Mouse (Mus musculus) neural tube, embryonic 11.5 days (tissue): Measurements from ENCODE around the gene Tns4. TPM values are rescaled to one million over a fixed set of nuclear protein-coding genes. Genes with fewer than 3 reads are reported as not detected.
A peak's percentile ranks its signal among the peaks of the same experiment; 100 is the strongest.

Experiments used
- ATAC-seq: fragments of 200-750 bp; cut with Nextera tagmentation; 2 replicates; pipeline ENCODE4 v1.8.0; 2017; ENCODE audit warnings: moderate number of reproducible peaks, mild to moderate bottlenecking, moderate TSS enrichment, moderate library complexity; ENCODE audit not compliant: insufficient read depth, low FRiP score, low TSS enrichment
- DNase-seq: peaks from one replicate; pipeline ENCODE4 v3.0.0-alpha.2; 2015; ENCODE audit warnings: low spot score
- H3K27ac ChIP-seq: fragments of 300-500 bp; sonication (generic); 2 replicates; pipeline ENCODE4 v1.5.1; 2014; ENCODE audit warnings: low read depth, mild to moderate bottlenecking, low read length
- H3K27me3 ChIP-seq: fragments of 300-500 bp; sonication (generic); 2 replicates; pipeline ENCODE4 v1.6.1; 2014; ENCODE audit warnings: mild to moderate bottlenecking, low read length, mixed read lengths; ENCODE audit not compliant: control insufficient read depth, insufficient read depth
- H3K36me3 ChIP-seq: fragments of 300-500 bp; sonication (generic); 2 replicates; pipeline ENCODE4 v1.6.1; 2014; ENCODE audit warnings: mild to moderate bottlenecking, low read length, moderate library complexity, mixed read lengths; ENCODE audit not compliant: control insufficient read depth, insufficient read depth
- H3K4me1 ChIP-seq: fragments of 300-500 bp; sonication (generic); 2 replicates; pipeline ENCODE4 v1.6.1; 2014; ENCODE audit warnings: low read length, mixed read lengths; ENCODE audit not compliant: control insufficient read depth, insufficient read depth
- H3K4me2 ChIP-seq: fragments of 300-500 bp; sonication (generic); 2 replicates; pipeline ENCODE4 v1.6.1; 2014; ENCODE audit warnings: low read depth, mild to moderate bottlenecking, moderate library complexity
- H3K4me3 ChIP-seq: fragments of 300-500 bp; sonication (generic); 2 replicates; pipeline ENCODE4 v1.5.1; 2014; ENCODE audit warnings: low read depth, low read length
- H3K9ac ChIP-seq: fragments of 300-500 bp; sonication (generic); 2 replicates; pipeline ENCODE4 v1.6.1; 2014; ENCODE audit warnings: mild to moderate bottlenecking, low read length
- H3K9me3 ChIP-seq: fragments of 300-500 bp; sonication (generic); 2 replicates; pipeline ENCODE4 v1.6.1; 2016; ENCODE audit warnings: low read length; ENCODE audit not compliant: control insufficient read depth
- WGBS: fragments of 180-500 bp; shearing (Covaris S2); extraction: QIAGEN DNeasy Blood & Tissue Kit; methylation state at CpG from one replicate; pipeline ENCODE4 v1.1.7; 2014; 5-methylcytosine and 5-hydroxymethylcytosine counted together
- polyA plus RNA-seq: library from polyadenylated mRNA; unstranded; fragments of >200 nt; fragmentation: Nextera tagmentation; extraction: Ambion mirVana; gene quantifications from 2 replicates; pipeline ENCODE4 v1.2.1, GENCODE M21; 2014

Gene Tns4
- polyA plus RNA-seq, 1 experiment from 2014 or later, result 0.46 TPM

DNA sequence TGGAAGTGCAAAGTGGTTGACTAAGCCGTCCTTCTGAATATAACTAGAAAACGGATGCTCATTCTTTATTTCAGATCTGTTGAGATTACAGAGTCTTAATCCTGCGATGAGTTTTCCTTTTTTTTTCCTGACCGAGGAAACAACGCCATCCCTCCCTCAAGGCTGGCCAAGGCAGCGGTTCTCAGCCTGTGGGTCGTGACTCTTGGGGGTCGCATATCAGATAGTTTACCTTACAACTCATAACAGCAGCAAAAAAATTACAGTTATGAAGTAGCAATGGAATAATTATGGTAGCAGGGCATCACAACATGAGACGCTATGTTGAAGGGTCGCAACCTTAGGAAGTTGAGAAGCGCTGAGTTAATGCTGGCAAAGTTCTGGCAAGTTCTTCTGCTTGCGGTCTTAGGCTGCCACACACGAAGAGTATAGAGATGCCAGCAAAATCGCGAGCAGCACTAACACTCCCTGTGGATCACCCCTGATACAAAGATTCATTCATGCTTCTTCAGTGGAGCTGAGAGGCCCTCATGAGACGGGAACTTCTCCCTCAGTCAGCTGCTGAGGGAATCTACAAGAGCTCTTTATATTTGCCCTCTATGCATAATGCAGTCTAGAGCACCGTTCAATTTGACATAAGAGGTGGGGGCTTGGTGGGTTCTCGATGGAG lies 64.5 kb downstream of the Tns4 start:
- 57% methylated on average over 18 of the region's 18 CpGs for WGBS
- Histone ChIP-seq H3K36me3 (peaks cover 7% of the 10 kb centered on the region), H3K4me1 (peaks cover 8% of the 10 kb centered on the region; the same call in 1 of the 2 replicates), H3K9me3 (no peaks in the 10 kb centered on the region), H3K27me3 (no peaks in the 10 kb centered on the region), H3K4me2 (peak overlapping the region; percentile 37), H3K4me3 (peak overlapping the region; percentile 18; the same call in 1 of the 2 replicates), H3K9ac (no peak overlapping the region), H3K27ac (no peak overlapping the region)
- DNase-seq (no peak), ATAC-seq (peak; percentile 35)

DNA sequence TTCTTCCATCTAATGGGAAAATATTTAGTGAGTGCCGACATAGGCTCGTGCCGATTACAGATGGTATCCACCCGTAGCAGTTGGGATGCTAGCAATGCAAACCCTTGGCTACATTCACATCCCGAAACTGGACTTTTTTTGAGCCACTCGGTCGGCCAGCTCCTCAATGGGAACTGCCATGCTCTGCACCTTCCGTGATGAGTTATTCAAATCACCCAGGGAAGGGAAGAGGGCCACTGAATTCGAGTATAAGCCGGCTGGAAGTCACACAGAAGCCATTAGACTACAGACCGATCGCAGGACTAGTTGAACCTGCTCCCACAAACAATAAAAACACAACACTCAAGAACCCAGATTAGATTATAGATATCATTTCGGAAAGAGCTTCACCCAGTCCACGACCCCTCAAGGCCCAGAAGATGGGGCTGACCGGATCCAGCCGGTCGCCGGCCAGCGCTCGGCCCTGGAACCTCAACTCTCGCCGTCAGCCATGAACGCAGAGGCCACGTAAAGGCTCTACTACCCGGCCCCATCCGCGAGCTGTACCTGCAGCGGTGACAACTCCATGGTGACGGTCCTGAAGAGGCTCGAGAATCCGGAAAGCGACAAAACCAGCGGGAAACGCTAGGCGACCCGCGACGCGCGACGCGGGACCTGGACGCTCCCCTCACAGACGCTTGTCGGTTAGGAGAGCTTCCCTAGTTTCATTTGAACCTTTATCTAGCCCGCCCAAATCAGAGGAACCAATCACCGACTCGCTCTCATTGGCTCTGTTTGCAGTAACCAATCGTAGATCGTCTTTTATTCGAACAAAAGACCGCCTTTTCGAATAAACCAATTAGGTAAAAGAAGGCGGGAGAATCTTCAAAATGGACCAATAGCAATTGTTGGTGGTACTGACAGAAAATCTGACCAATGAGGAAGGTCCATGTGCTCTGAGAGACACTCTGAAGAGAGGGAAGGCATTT lies 65.3 kb downstream of the Tns4 start, which contains the start of gene Top2a:
Gene Top2a, minus strand, starts transcription at position 690 of the 968 bp plus-strand sequence.
- ATAC-seq, result peak; percentile 93
- WGBS, result under 1% methylated on average over 54 of the region's 54 CpGs
- Histone ChIP-seq H3K9ac (peak within 1 kb of the TSS; percentile 83), H3K36me3 (peaks cover 9% of the 10 kb centered on the region), H3K27ac (no peak within 1 kb of the TSS), H3K4me3 (peak within 1 kb of the TSS; percentile 82), H3K27me3 (no peaks in the 10 kb centered on the region), H3K9me3 (no peaks in the 10 kb centered on the region), H3K4me2 (peak within 1 kb of the TSS; percentile 45), H3K4me1 (peaks cover 8% of the 10 kb centered on the region; the same call in 1 of the 2 replicates)
- DNase-seq, result peak; percentile 95

DNA sequence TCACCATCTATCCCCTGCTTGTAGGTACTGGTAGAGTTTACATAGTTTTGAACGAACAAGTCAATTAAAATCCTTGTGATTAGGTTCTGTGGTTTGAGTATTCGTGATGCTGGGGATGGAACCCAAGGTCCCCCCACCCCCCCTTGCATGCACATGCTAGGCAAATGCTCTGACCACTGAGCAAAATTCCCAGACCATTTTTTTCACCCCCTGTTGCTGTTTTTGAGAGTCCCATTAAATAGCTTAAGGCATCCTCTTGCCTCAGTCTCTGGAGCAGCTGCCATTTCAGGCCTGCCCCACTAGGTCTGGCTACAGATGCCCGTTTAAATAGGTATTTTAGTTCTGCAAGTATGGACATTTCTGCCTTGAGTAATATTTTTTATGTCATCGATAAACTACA lies 66.0 kb downstream of the Tns4 start:
- Histone ChIP-seq H3K36me3 (peaks cover 9% of the 10 kb centered on the region), H3K27ac (no peak overlapping the region), H3K4me3 (peak overlapping the region; percentile 82), H3K27me3 (no peaks in the 10 kb centered on the region), H3K9me3 (no peaks in the 10 kb centered on the region), H3K9ac (peak overlapping the region; percentile 83), H3K4me1 (peaks cover 8% of the 10 kb centered on the region; the same call in 1 of the 2 replicates), H3K4me2 (peak overlapping the region; percentile 45)
- no peak for DNase-seq
- ATAC-seq, result no peak
- WGBS, result 10% methylated on average over 4 of the region's 4 CpGs

DNA sequence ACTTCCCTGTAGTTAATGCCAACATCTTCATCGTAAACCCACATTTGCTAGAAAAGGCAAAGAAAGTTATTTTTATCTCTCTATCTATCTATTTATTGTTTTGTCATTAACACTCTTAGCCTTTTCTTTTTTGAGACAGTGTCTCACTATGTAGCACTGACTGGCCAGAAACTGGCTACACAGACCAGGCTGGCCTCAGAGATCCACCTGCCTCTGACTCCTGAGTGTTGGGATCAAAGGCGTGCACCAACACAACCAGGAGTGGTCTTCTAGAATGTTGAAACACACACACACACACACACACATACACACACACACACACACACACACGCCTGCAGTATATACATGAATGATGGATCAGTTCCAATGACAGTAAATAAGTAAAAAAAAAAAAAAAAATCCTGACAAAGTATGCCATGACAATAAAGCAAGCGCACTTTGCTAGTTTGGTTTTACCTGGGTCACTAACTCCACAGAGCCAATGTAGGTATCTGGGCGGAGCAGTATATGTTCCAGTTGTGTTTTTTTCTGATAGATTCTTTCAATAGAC lies 66.6 kb downstream of the Tns4 start:
- H3K9ac ChIP-seq, result peak overlapping the region; percentile 3; the same call in 1 of the 2 replicates
- ATAC-seq, result no peak
- H3K27ac ChIP-seq, result no peak overlapping the region
- DNase-seq, result no peak
- peak overlapping the region; percentile 82 for H3K4me3 ChIP-seq
- 85% methylated on average over 5 of the region's 5 CpGs for WGBS
- peaks cover 8% of the 10 kb centered on the region; the same call in 1 of the 2 replicates for H3K4me1 ChIP-seq
- H3K4me2 ChIP-seq, result peak overlapping the region; percentile 45
- no peaks in the 10 kb centered on the region for H3K27me3 ChIP-seq
- no peaks in the 10 kb centered on the region for H3K9me3 ChIP-seq
- peaks cover 12% of the 10 kb centered on the region for H3K36me3 ChIP-seq

DNA sequence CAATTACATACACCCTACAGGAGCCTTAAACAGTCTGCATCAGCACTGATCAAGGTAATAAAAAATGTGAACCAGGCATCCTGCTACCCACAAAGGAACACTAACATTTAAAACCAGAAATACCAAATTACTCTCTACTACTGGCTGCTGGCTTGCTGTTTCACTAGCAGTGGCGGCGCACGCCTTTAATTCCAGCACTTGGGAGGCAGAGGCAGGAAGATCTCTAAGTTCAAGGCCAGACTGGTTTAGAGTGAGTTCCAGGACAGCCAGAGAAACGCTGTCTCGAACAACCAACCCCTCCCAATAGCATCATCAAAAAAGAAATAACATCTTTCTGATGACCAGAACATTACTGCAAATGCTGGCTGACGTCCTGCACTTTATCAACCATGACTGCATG lies 69.3 kb downstream of the Tns4 start:
- Histone ChIP-seq H3K4me3 (no peak overlapping the region), H3K4me1 (peaks cover 8% of the 10 kb centered on the region; the same call in 1 of the 2 replicates), H3K9ac (no peak overlapping the region), H3K4me2 (no peak overlapping the region), H3K9me3 (no peaks in the 10 kb centered on the region), H3K27ac (no peak overlapping the region), H3K36me3 (peaks cover 20% of the 10 kb centered on the region), H3K27me3 (no peaks in the 10 kb centered on the region)
- no peak for DNase-seq
- no peak for ATAC-seq
- 95% methylated on average over 6 of the region's 6 CpGs for WGBS

Other genes with a start within 250 kb of the Tns4 start
- gene Wipf2, start 225.7 kb downstream of the Tns4 start, polyA plus RNA-seq, result 4.7 and 5.6 TPM in 2 replicates
- gene Cdc6, start 181.5 kb downstream of the Tns4 start, polyA plus RNA-seq, result 41.6 and 44.4 TPM in 2 replicates
- gene Rara, start 161.5 kb downstream of the Tns4 start, polyA plus RNA-seq, result 73.2 and 75.1 TPM in 2 replicates
- gene Gjd3, start 106.3 kb downstream of the Tns4 start, polyA plus RNA-seq, result 0.57 TPM in 1 of 2 replicates, not detected in the other
- 338 and 339 TPM in 2 replicates for gene Top2a, start 65.1 kb downstream of the Tns4 start, polyA plus RNA-seq
- gene Igfbp4, start 48.1 kb downstream of the Tns4 start, polyA plus RNA-seq, result 353 and 365 TPM in 2 replicates
- gene Ccr7, start 65.8 kb upstream of the Tns4 start, polyA plus RNA-seq, result 0.39 and 0.41 TPM in 2 replicates
- 192 and 216 TPM in 2 replicates for gene Smarce1, start 141.7 kb upstream of the Tns4 start, polyA plus RNA-seq
- 0.37 and 0.44 TPM in 2 replicates for gene Krt222, start 154.8 kb upstream of the Tns4 start, polyA plus RNA-seq
- gene Krt24, start 196.0 kb upstream of the Tns4 start, polyA plus RNA-seq, result not detected in 2 replicates
- 0.12 and 0.23 TPM in 2 replicates for gene Krt25, start 233.6 kb upstream of the Tns4 start, polyA plus RNA-seq
- 0.12 TPM in 1 of 2 replicates, not detected in the other for gene Krt26, start 248.7 kb upstream of the Tns4 start, polyA plus RNA-seq